Mouse (Mus musculus) E14TG2a.4 (cell line): ENCODE results near the gene Trp53.

Experiments used
- CTCF ChIP-seq: conservative IDR thresholded peaks from 2 replicates; pipeline ENCODE4 v1.5.1; 2014; ENCODE audit warnings: low read length
- NANOG ChIP-seq: IDR thresholded peaks from 2 replicates; pipeline ENCODE4 v1.6.1; 2014; ENCODE audit warnings: borderline replicate concordance, low read length, mixed read lengths
- POU5F1 ChIP-seq: IDR thresholded peaks from 2 replicates; pipeline ENCODE4 v1.6.1; 2014; ENCODE audit warnings: low read length, borderline replicate concordance

- TF ChIP-seq CTCF (peak; percentile 33; the same call in 1 of the 2 replicates), NANOG (no peak), POU5F1 (no peak)
Observed at GRCm38 (mm10) chr11:69546423-69547053, 33.6 kb upstream of the Trp53 start.
